Comparison of ENCODE assay signal across 8 mouse cellular contexts in the genomic region with DNA sequence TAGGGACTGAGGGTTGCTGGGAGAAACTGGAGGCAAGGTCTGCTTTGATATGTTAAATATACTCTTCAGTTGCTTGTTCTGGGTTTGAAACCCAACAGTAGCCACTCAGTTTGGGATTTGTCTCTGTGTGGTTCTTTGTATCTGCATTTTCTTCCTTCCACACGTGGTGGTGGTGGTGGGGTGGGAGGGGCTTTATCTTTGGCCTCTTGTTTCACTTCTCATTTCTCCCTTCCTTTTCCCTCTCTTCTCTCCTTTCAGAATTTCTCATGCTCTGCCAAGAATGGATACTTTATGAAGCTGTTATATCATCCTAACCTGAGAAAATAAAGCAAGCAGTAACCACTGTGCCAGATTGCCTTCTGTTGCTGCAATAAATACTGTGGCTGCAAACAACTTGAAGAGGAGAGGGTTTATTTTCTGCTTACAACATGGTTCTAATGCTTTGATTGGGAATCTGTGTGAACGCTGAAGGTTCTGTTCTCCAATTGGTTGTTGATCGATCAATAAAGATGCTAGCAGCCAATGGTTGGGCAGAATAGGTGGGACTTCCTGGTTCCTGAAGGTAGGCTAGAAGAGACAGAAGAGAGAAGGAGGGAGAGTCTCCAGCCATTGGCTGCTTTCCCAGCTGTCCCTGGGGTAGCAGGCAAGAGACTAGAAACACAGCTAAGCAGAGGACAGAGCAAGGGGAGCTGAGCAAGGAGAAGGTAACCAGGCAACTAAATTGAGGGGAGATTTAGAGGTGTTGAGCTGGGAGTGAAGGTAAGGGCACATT.
DNase-seq lines count a peak whose midpoint lies in the region; ATAC-seq and TF ChIP-seq lines count a peak whose summit lies in the region.

No protein-coding gene starts in this region.

- no peaks in the 10 kb centered on the region for H3K36me3 ChIP-seq in hindbrain, embryonic 15.5 days
- H3K36me3 ChIP-seq in hindbrain, embryonic 12.5 days = no peaks in the 10 kb centered on the region
- no peaks in the 10 kb centered on the region for H3K36me3 ChIP-seq in ES-Bruce4 (ENCODE audit: control insufficient read depth, insufficient read depth, low read length, poor library complexity, severe bottlenecking)
- peaks cover 5% of the 10 kb centered on the region for H3K36me3 ChIP-seq in megakaryocyte, embryonic 14.5 days (replicated peaks; ENCODE audit: low read length)
- no peaks in the 10 kb centered on the region for H3K36me3 ChIP-seq in intestine, postnatal 0 days (ENCODE audit: control insufficient read depth, insufficient read depth)

- TF ChIP-seq POLR2A in ES-Bruce4 (IDR thresholded peaks at IDR 0.05; ENCODE audit: insufficient read depth, low read length) = peak; percentile 64

- 0 out of 2 replicates have a peak, but pooled peaks cover 7% of the 10 kb centered on the region for H3K4me1 ChIP-seq in hindbrain, embryonic 15.5 days (replicated peaks)
- H3K4me1 ChIP-seq in hindbrain, embryonic 12.5 days = peaks cover 2% of the 10 kb centered on the region; the same call in 1 of the 2 replicates
- no peaks in the 10 kb centered on the region for H3K4me1 ChIP-seq in ES-Bruce4 (ENCODE audit: control insufficient read depth, insufficient read depth, low read length)
- peaks cover 34% of the 10 kb centered on the region for H3K4me1 ChIP-seq in megakaryocyte, embryonic 14.5 days
- H3K4me1 ChIP-seq in intestine, postnatal 0 days (replicated peaks; ENCODE audit: control insufficient read depth, insufficient read depth, low read length) = no peaks in the 10 kb centered on the region

- ATAC-seq in hindbrain, embryonic 15.5 days (ENCODE audit: low FRiP score, low read depth) = peak; percentile 72; the same call in 1 of the 2 replicates
- no peak for ATAC-seq in hindbrain, embryonic 12.5 days (ENCODE audit: low FRiP score)
- ATAC-seq in intestine, postnatal 0 days = no peak

- WGBS in hindbrain, embryonic 15.5 days = 82% methylated on average over 3 of the region's 3 CpGs
- WGBS in hindbrain, embryonic 12.5 days = 72% methylated on average over 3 of the region's 3 CpGs
- 73% methylated on average over 3 of the region's 3 CpGs for WGBS in intestine, postnatal 0 days

- no peak for TF ChIP-seq CTCF in ES-Bruce4 (IDR thresholded peaks at IDR 0.05; ENCODE audit: low read depth, low read length)
- no peak for TF ChIP-seq CTCF in intestine, postnatal 0 days (IDR thresholded peaks at IDR 0.05; ENCODE audit: low read depth)

- H3K27ac ChIP-seq in hindbrain, embryonic 15.5 days (replicated peaks) = no peak overlapping the region
- no peak overlapping the region for H3K27ac ChIP-seq in hindbrain, embryonic 12.5 days
- H3K27ac ChIP-seq in ES-Bruce4 (ENCODE audit: insufficient read depth, low read length) = peak overlapping the region; percentile 57
- H3K27ac ChIP-seq in intestine, postnatal 0 days (ENCODE audit: low read depth, low read length) = no peak overlapping the region

- no peak for TF ChIP-seq EP300 in ES-Bruce4 (IDR thresholded peaks at IDR 0.05; ENCODE audit: insufficient read depth, low read depth, low read length)

- H3K27me3 ChIP-seq in hindbrain, embryonic 15.5 days = no peaks in the 10 kb centered on the region
- no peaks in the 10 kb centered on the region for H3K27me3 ChIP-seq in hindbrain, embryonic 12.5 days
- no peaks in the 10 kb centered on the region for H3K27me3 ChIP-seq in ES-Bruce4 (ENCODE audit: control insufficient read depth, insufficient read depth, low read length, poor library complexity, severe bottlenecking)
- no peaks in the 10 kb centered on the region for H3K27me3 ChIP-seq in megakaryocyte, embryonic 14.5 days (replicated peaks)
- no peaks in the 10 kb centered on the region for H3K27me3 ChIP-seq in intestine, postnatal 0 days (replicated peaks; ENCODE audit: control insufficient read depth, insufficient read depth, low read length)

- no peak overlapping the region for H3K4me2 ChIP-seq in hindbrain, embryonic 15.5 days
- H3K4me2 ChIP-seq in hindbrain, embryonic 12.5 days (replicated peaks) = no peak overlapping the region
- no peak overlapping the region; the same call in 1 of the 2 replicates for H3K4me2 ChIP-seq in intestine, postnatal 0 days (replicated peaks; ENCODE audit: low read depth)

- no peak overlapping the region for H3K9ac ChIP-seq in hindbrain, embryonic 15.5 days
- no peak overlapping the region for H3K9ac ChIP-seq in hindbrain, embryonic 12.5 days
- H3K9ac ChIP-seq in ES-Bruce4 (ENCODE audit: low read depth, poor library complexity, severe bottlenecking) = peak overlapping the region; percentile 53
- H3K9ac ChIP-seq in intestine, postnatal 0 days (ENCODE audit: low read depth, low read length) = no peak overlapping the region

- DNase-seq in cerebellum, adult 11-12 months = peak; percentile 48
- peak; percentile 95 for DNase-seq in induced T-regulatory cell, adult 2 months (ENCODE audit: low read depth)
- DNase-seq in thymus, postnatal 10 days (ENCODE audit: low spot score in 2 of 2) = peak; percentile 49 to 58

- H3K9me3 ChIP-seq in hindbrain, embryonic 15.5 days = no peaks in the 10 kb centered on the region
- H3K9me3 ChIP-seq in hindbrain, embryonic 12.5 days (replicated peaks) = no peaks in the 10 kb centered on the region
- no peaks in the 10 kb centered on the region for H3K9me3 ChIP-seq in ES-Bruce4 (replicated peaks; ENCODE audit: control insufficient read depth, insufficient read depth, low read length, poor library complexity, severe bottlenecking)
- H3K9me3 ChIP-seq in megakaryocyte, embryonic 14.5 days = peaks cover 4% of the 10 kb centered on the region; the same call in 1 of the 2 replicates
- no peaks in the 10 kb centered on the region for H3K9me3 ChIP-seq in intestine, postnatal 0 days (ENCODE audit: control insufficient read depth)

- no peak overlapping the region for H3K4me3 ChIP-seq in hindbrain, embryonic 15.5 days
- H3K4me3 ChIP-seq in hindbrain, embryonic 12.5 days = no peak overlapping the region
- H3K4me3 ChIP-seq in ES-Bruce4 (ENCODE audit: low read depth, low read length) = peak overlapping the region; percentile 79
- H3K4me3 ChIP-seq in megakaryocyte, embryonic 14.5 days (replicated peaks) = peak overlapping the region; percentile 91
- no peak overlapping the region for H3K4me3 ChIP-seq in intestine, postnatal 0 days (ENCODE audit: low read depth, low read length)

Comparison
In these comparisons a context has a peak if more than half of its experiments do, and no peak if none do; other contexts are left out.
1. H3K4me3 ChIP-seq: peak in ES-Bruce4 (single experiment) and megakaryocyte, embryonic 14.5 days (single experiment); none in hindbrain, embryonic 15.5 days (single experiment), hindbrain, embryonic 12.5 days (single experiment) and intestine, postnatal 0 days (single experiment).
2. Peak in every context shown above with its lines, with median percentiles within 50 percentile points of each other: DNase-seq.